In the genomic region with DNA sequence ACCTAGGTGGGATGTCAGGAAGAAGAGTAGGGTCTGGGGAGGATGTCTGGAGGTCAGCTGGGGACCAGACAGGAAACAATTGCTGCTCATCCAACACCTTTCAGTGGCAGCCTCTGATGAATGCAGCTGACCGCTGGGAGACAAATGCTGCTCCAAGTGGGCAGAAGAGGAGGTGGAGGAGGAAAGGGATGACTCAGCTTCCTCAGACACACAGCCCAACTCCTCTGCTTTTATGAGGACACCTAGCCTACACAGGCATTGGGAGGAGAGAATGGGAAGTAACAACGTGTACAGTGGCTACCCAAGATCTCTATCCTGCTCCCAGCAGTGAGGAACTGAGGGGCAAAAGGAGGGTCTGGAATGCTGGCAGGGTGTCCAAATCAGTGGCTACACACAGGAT, we compare ENCODE assay signal across 26 mouse cellular contexts.
DNase-seq lines count a peak whose midpoint lies in the region; ATAC-seq and TF ChIP-seq lines count a peak whose summit lies in the region.
"Had no signal": no experiment of that assay in that cellular context is flagged by ENCODE, and none has a peak within 500 bp of the region (broad histone marks: within the 10 kb centered on the region; RNA-seq: fewer than 3 reads in every experiment).

No protein-coding gene starts in this region.

- no peak overlapping the region for H3K4me3 ChIP-seq in hindbrain, postnatal 0 days (ENCODE audit: low read length)
- no peak overlapping the region for H3K4me3 ChIP-seq in hindbrain, embryonic 10.5 days
- H3K4me3 ChIP-seq: embryonic facial prominence, embryonic 13.5 days; forebrain, embryonic 10.5 days; forebrain, embryonic 15.5 days; heart, embryonic 13.5 days; hindbrain, embryonic 15.5 days; liver, embryonic 12.5 days; megakaryocyte, embryonic 14.5 days; midbrain, embryonic 12.5 days; neural tube, embryonic 13.5 days had no signal

- no peak for DNase-seq in hindbrain, postnatal 0 days (ENCODE audit: low spot score)
- no peak for DNase-seq in hindbrain, embryonic 10.5 days (ENCODE audit: low spot score)
- DNase-seq in right cerebral cortex, adult 18-20 months = peak; percentile 73
- DNase-seq in right cerebral cortex, postnatal 25 days = no peak
- DNase-seq in MN1 (ENCODE audit: low spot score) = peak; percentile 45
- DNase-seq in telencephalon, adult 2 months (ENCODE audit: low read depth, low spot score) = peak; percentile 32
- DNase-seq in urinary bladder, postnatal 36 days (ENCODE audit: low spot score in 2 of 2) = no peak
- DNase-seq: adrenal gland, postnatal 14 days; cerebellum, adult 9-10 months; gastrocnemius, postnatal 10 days; heart, postnatal 10 days; kidney, adult 18-20 months; kidney, postnatal 4 days; liver, postnatal 0 days; lung, postnatal 4 days had no signal

- ATAC-seq in hindbrain, postnatal 0 days = no peak
- ATAC-seq: forebrain, embryonic 15.5 days; liver, embryonic 12.5 days; liver, postnatal 0 days had no signal

- H3K9me3 ChIP-seq in hindbrain, postnatal 0 days (ENCODE audit: low read length) = no peaks in the 10 kb centered on the region
- no peaks in the 10 kb centered on the region for H3K9me3 ChIP-seq in hindbrain, embryonic 10.5 days
- H3K9me3 ChIP-seq: embryonic facial prominence, embryonic 13.5 days; forebrain, embryonic 10.5 days; forebrain, embryonic 15.5 days; heart, embryonic 13.5 days; hindbrain, embryonic 15.5 days; liver, embryonic 12.5 days; megakaryocyte, embryonic 14.5 days; midbrain, embryonic 12.5 days; neural tube, embryonic 13.5 days had no signal

- H3K4me1 ChIP-seq in hindbrain, postnatal 0 days (ENCODE audit: insufficient read depth, low read length) = no peaks in the 10 kb centered on the region
- no peaks in the 10 kb centered on the region for H3K4me1 ChIP-seq in hindbrain, embryonic 10.5 days (replicated peaks)
- H3K4me1 ChIP-seq: embryonic facial prominence, embryonic 13.5 days; forebrain, embryonic 10.5 days; forebrain, embryonic 15.5 days; heart, embryonic 13.5 days; hindbrain, embryonic 15.5 days; liver, embryonic 12.5 days; megakaryocyte, embryonic 14.5 days; midbrain, embryonic 12.5 days; neural tube, embryonic 13.5 days had no signal

- no peak overlapping the region for H3K4me2 ChIP-seq in hindbrain, postnatal 0 days (ENCODE audit: low read depth, low read length)
- H3K4me2 ChIP-seq: embryonic facial prominence, embryonic 13.5 days; forebrain, embryonic 15.5 days; heart, embryonic 13.5 days; hindbrain, embryonic 15.5 days; liver, embryonic 12.5 days; midbrain, embryonic 12.5 days; neural tube, embryonic 13.5 days had no signal

- 0 out of 2 replicates have a peak, but pooled peaks have one; percentile 3 for TF ChIP-seq CTCF in hindbrain, postnatal 0 days (IDR thresholded peaks at IDR 0.05; ENCODE audit: low read depth)

- no peaks in the 10 kb centered on the region for H3K27me3 ChIP-seq in hindbrain, postnatal 0 days (ENCODE audit: insufficient read depth, low read length)
- no peaks in the 10 kb centered on the region for H3K27me3 ChIP-seq in hindbrain, embryonic 10.5 days (ENCODE audit: insufficient read depth, poor library complexity, severe bottlenecking)
- H3K27me3 ChIP-seq: embryonic facial prominence, embryonic 13.5 days; forebrain, embryonic 15.5 days; heart, embryonic 13.5 days; hindbrain, embryonic 15.5 days; liver, embryonic 12.5 days; megakaryocyte, embryonic 14.5 days; midbrain, embryonic 12.5 days; neural tube, embryonic 13.5 days had no signal

- H3K9ac ChIP-seq in hindbrain, postnatal 0 days (replicated peaks; ENCODE audit: low read length) = no peak overlapping the region
- H3K9ac ChIP-seq: embryonic facial prominence, embryonic 13.5 days; forebrain, embryonic 15.5 days; heart, embryonic 13.5 days; hindbrain, embryonic 15.5 days; liver, embryonic 12.5 days; liver, postnatal 0 days; midbrain, embryonic 12.5 days; neural tube, embryonic 13.5 days had no signal

- WGBS in hindbrain, postnatal 0 days = 46% methylated on average over 2 of the region's 2 CpGs
- 44% methylated on average over 2 of the region's 2 CpGs for WGBS in hindbrain, embryonic 10.5 days

- no peaks in the 10 kb centered on the region for H3K36me3 ChIP-seq in hindbrain, postnatal 0 days (ENCODE audit: insufficient read depth, low read length)
- H3K36me3 ChIP-seq in hindbrain, embryonic 10.5 days = no peaks in the 10 kb centered on the region
- H3K36me3 ChIP-seq: embryonic facial prominence, embryonic 13.5 days; forebrain, embryonic 10.5 days; forebrain, embryonic 15.5 days; G1E; heart, embryonic 13.5 days; hindbrain, embryonic 15.5 days; liver, embryonic 12.5 days; midbrain, embryonic 12.5 days; neural tube, embryonic 13.5 days had no signal

- H3K27ac ChIP-seq in hindbrain, postnatal 0 days = no peak overlapping the region
- no peak overlapping the region for H3K27ac ChIP-seq in hindbrain, embryonic 10.5 days
- H3K27ac ChIP-seq: embryonic facial prominence, embryonic 13.5 days; forebrain, embryonic 10.5 days; forebrain, embryonic 15.5 days; heart, embryonic 13.5 days; hindbrain, embryonic 15.5 days; kidney, postnatal 0 days; liver, embryonic 12.5 days; midbrain, embryonic 12.5 days; neural tube, embryonic 13.5 days had no signal

Comparison
In these comparisons a context has a peak if more than half of its experiments do, and no peak if none do; other contexts are left out.
1. DNase-seq: peak in right cerebral cortex, adult 18-20 months (single experiment), MN1 (single experiment) and telencephalon, adult 2 months (single experiment); none in hindbrain, postnatal 0 days (single experiment), hindbrain, embryonic 10.5 days (single experiment), right cerebral cortex, postnatal 25 days (single experiment) and urinary bladder, postnatal 36 days (0 of 2).